Mouse (Mus musculus) Muller cell, postnatal 12 days (primary cell): ENCODE measurements around the gene Cdrt4.
A peak's percentile ranks its signal among the peaks of the same experiment; 100 is the strongest.

Experiments
- DNase-seq: peaks from one replicate; pipeline ENCODE4 v3.0.0-alpha.2; 2015; ENCODE audit errors: inconsistent ontology term

Gene Cdrt4

GRCm38 (mm10) chr11:62995755-62996521, 44.9 kb downstream of the Cdrt4 start:
- DNase-seq = no peak

DNA sequence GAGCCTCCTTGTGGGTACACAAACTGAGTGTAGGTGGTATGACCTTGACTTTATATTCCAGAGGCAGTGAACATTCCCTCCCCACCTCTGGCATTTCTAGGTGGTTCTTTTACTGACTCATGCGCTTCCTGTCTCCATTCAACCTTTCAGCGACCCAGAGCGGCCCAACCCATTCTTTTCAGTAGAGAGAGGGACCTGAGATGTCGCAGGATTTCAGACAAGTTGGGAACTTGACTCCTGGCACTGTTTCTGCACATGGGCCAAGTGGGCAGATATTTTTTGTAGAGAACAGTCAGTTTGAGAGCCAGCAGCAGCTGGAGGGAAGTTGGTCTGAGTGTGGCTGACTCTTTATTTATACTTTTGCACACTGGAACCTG, 45.5 kb downstream of the Cdrt4 start:
- no peak for DNase-seq

GRCm38 (mm10) chr11:62997039-62997717, 46.2 kb downstream of the Cdrt4 start:
- no peak for DNase-seq

- DNase-seq = peak; percentile 90
Observed at GRCm38 (mm10) chr11:62997718-62998281, 46.8 kb downstream of the Cdrt4 start.

DNA sequence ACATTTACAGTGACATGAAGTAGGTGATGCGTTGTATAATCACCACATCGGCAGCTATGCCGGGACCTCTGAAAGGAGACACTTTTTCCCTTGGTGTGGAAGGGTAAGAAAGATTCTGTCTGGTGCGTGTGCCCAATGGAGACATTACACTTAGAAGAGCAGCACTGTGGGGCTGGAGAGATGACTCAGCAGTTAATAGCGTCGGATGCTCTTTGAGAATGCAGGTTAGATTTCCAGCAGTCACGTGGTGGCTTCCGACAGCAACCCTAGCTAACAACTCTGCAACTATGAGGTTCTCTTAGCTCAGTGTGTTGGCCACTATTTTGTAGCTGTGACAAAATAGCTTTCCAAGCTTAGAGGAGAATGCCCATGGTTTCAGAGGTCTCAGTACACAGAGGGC, 49.1 kb downstream of the Cdrt4 start:
- DNase-seq = no peak

- DNase-seq = no peak
Observed at GRCm38 (mm10) chr11:63004617-63005016, 53.6 kb downstream of the Cdrt4 start.

- no peak for DNase-seq
Observed at GRCm38 (mm10) chr11:63007376-63007775, 56.4 kb downstream of the Cdrt4 start.

DNA sequence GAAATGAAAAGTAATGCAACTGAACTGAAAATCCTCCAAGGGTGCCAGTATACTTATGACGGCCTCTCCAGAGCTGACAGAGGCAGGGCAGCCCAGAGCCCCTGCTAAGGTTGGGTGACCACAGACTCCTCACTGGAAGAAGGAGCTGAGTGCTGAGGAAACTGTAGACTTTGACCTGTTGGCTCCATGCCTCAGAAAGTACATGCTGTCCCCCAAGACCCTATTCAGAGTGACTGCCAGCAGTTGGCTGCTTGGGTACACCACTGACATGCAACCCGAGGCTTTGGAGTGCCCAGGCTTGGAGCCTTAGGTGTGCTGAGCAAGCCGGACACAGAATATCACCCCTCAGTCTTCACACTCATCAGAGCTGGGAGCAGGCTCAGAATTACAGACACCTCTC, 57.0 kb downstream of the Cdrt4 start:
- no peak for DNase-seq

- no peak for DNase-seq
Observed at GRCm38 (mm10) chr11:63009761-63010160, 58.8 kb downstream of the Cdrt4 start.

- no peak for DNase-seq
Observed at GRCm38 (mm10) chr11:63017327-63018082, 66.5 kb downstream of the Cdrt4 start.

DNA sequence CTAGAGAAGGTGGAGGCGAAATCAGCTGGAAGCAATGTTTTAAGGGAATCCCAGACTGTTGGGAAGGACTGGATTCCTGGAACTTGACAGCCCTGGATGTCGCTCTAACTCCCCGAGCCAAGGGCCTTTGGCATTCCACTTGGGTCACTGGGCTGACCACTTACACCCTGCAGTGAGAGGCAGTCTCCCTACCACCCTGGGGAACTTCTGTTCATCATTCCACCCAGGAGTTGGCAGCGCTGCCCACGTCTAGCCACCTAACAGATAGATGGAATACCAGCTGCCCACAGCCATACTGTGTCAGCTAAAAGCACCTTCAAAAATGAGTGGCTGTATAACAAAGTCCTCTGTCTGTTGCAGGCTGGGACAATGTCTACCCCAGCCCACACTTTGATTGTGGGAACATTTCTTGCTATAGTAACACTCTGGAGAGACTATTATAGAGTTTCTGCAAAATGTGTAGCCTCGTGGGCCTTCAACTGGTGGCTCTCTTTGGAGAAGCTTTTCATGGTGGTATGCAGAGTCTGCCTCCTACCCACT, 67.2 kb downstream of the Cdrt4 start:
- peak; percentile 95 for DNase-seq

GRCm38 (mm10) chr11:63020633-63021032, 69.6 kb downstream of the Cdrt4 start:
- no peak for DNase-seq

DNA sequence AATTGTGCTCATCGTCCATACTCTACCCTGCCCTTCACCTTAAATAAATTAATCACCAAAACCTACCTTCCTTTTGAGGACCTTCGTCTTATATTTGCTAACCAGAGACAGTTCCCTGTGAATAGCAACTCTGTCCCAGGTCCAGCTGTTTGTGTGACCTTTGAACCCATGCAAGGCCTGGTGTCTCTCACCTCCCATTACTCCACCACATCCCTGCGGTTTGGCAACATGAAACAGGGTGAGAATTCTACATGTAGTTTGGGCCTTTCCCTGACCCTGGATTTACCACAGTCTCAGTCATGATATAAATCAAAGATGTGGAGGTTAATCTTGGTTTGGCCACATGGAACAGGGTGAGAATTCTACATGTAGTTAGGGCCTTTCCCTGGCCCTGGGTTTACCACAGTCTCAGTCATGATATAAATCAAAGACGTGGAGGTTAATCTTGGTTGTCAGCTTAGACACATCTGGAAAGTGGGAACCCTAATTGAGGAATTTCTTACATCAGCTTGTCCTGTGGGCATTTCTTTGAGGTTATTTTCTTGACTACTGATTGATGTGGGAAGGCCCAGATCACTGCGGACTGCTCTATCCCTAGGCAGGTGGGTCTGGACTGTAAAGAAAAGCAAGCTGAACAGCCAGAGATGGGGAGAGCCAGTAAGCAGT, 70.3 kb downstream of the Cdrt4 start:
- no peak for DNase-seq

DNA sequence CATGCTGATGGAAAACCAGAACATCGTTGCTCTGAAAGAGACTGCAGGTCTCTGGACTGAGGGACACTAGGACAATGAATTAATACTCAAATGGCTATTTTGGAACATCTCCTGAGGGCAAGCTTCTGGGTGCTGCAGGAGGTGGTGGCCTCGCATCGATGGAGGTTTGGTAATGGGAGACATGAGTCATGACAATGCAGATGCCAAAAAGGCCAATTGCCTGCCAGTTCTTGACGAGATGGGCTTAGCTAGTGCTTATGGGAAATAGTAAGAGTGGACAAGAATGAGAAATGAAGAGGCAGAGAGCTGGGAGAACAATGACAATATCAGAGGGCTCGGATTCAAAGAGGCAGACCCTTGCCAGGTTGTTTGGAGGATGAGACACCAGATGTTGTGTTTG, 72.5 kb downstream of the Cdrt4 start:
- DNase-seq = peak; percentile 77

GRCm38 (mm10) chr11:63024136-63024535, 73.1 kb downstream of the Cdrt4 start:
- peak; percentile 46 for DNase-seq

GRCm38 (mm10) chr11:63025476-63025875, 74.5 kb downstream of the Cdrt4 start:
- DNase-seq = no peak

DNA sequence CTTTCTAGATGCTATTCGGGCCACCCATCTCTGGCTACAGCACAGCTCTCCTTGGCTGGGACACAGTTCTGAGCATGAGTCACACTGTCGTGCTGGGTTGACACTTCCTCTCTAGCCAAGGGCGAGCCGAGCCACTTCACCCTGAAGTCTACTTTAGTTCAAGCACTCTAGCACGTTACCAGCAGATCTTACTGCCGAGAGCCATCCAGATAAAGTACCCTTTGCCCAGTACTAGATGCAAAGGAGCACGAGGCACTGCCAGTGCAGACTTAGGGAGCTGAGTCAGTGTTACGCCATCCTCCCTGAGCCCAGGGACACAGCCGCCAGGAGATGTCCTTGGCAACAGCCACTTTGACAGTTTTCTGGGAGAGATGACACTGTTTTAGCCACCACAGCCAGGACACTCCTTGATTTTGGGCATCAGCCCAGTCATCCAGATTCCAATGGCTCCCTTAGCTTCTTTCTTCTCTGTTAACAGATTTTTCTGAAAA, 75.7 kb downstream of the Cdrt4 start:
- peak; percentile 86 for DNase-seq

GRCm38 (mm10) chr11:63028131-63028530, 77.1 kb downstream of the Cdrt4 start:
- DNase-seq = no peak

GRCm38 (mm10) chr11:63029148-63029714, 78.2 kb downstream of the Cdrt4 start:
- no peak for DNase-seq

DNA sequence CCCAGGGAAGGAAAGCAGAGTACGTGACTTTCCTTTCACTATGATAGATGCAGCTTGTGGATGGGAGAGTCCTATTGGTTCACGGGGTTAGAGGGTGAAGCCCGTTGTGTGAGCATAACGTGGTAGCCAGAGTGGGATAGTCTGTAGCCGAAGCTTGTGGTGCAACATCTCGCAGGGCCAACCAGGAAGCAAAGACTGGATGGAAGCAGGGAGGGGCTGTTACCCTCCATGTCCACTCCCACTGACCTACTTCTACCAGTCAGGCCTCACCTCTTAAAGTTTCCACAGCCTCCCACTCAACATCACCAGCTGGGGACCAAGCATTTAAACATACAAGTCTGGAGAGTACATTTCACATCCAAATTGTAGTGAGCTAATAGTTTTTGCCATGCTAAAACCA, 78.7 kb downstream of the Cdrt4 start:
- DNase-seq = peak; percentile 36
